Mouse (Mus musculus) cerebral cortex, adult 2 months (tissue): ENCODE results near the gene Wdfy4.

Source experiments
- WGBS: fragments of 180-500 bp; shearing (Covaris S2); methylation state at CpG from one replicate; pipeline ENCODE4 v1.1.7; 2018; 5-methylcytosine and 5-hydroxymethylcytosine counted together

Gene Wdfy4

DNA sequence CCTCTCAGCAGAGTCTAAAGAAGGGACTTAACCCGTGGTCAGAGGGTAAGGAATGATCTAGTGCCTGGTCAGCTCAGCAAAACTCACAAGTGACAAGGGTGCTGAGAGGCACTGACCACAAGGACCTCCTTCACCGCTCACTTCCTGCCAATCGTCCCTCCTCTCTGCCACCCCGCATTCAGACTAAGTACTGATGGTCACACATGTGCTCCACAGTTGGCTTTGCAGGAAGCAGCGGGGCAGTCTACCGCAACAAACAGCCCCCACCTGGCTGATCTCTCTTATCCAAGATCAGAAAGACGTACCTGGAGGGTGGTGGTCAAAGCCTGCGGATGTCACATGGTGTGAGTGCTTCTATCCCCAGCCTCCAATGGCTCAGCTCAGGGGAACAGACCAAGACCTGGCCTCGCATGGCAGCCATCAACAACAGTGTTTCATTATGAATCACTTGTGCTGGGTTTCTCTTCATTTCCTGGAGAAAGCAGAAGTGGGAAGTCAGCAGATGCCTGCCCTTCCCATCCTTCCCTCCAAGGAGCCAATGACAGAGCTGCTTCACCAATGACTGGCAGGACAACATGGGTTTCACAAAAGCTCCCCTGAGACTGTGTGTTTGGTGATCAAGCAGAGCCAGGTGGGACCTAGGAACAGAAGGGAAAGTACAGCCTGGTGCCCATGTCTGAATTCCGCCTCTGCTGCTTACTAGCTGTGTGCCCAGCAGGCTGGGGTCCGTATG, at the start of gene Wdfy4:
TSS of gene Wdfy4 (minus strand) at position 441 of the 733 bp plus-strand sequence.
- 89% methylated on average over 11 of the region's 11 CpGs for WGBS

GRCm38 (mm10) chr14:33232048-33232447, 46.7 kb upstream of the Wdfy4 start:
- WGBS = 63% methylated on average over 5 of the region's 5 CpGs

DNA sequence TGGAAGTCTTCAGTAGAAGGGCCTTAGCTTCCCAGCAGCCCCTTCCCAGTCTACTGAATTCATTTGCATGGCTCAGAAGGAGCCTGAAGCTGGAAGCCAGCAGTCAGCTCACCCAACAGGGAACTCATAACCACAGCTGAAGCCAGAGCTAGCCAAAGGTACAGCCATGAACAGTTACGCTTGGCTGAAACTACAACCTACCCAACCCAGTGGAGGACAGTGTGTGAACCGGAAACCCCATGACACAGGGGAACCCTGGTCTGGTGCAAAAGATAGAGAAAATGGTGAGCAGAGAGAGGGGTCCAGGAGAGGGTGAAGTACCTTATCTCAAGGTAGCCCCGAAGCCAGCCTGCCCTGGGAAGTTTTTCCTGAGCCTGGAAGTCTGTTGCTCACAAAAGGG, 46.0 kb upstream of the Wdfy4 start:
- 95% methylated on average over 3 of the region's 3 CpGs for WGBS

GRCm38 (mm10) chr14:33230672-33231071, 45.4 kb upstream of the Wdfy4 start:
- WGBS = 91% methylated on average over 4 of the region's 4 CpGs

DNA sequence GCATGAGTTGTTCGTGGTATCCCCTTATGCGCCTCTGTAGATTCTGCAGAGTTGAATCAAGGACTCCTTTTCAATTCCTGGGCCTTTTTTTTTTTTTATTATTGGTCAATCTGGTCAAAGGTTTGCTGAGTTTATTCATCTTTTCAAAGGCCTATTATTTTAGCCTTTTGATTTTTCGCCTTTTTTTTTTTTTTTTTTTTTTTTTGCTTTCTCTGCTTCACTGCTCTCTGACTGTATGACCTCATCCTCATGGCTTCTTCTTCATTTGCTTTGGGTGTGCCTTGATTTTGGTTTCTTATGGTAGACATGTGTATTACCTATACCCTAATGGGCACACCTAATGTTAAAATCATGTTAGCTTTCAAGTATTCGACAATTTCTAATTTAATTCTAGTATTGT, 39.9 kb upstream of the Wdfy4 start:
- WGBS = 84% methylated on average over 4 of the region's 4 CpGs

GRCm38 (mm10) chr14:33216343-33217208, 31.3 kb upstream of the Wdfy4 start:
- 50% methylated on average over 19 of the region's 19 CpGs for WGBS

DNA sequence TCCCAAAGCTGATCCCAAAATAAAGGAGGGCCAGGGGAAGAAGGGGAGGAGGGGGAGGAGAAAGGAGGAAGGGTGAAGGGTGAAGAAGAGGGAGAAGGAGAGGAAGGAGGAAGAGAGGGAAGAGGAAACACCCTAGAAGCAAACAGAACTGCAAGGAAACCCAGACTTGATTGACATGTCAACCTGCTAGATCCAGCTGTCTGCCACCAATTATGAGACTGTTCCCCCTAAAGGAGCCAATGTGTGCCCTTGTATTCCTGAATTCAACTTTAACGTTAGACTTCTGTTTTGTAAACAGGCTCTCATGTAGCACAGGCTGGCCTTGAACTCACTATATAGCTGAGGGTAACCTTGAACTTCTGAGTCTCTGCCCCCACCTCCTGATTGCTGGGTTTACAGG, 29.9 kb upstream of the Wdfy4 start:
- WGBS = 58% methylated on average over 1 of the region's 1 CpGs

- WGBS = 39% methylated on average over 4 of the region's 4 CpGs
Measured at GRCm38 (mm10) chr14:33214767-33215128, 29.4 kb upstream of the Wdfy4 start.

GRCm38 (mm10) chr14:33213823-33214766, 28.8 kb upstream of the Wdfy4 start, which contains the start of gene Arhgap22:
Gene Arhgap22 (plus strand): TSS chr14:33214026.
- 12% methylated on average over 28 of the region's 28 CpGs for WGBS

GRCm38 (mm10) chr14:33212958-33213309, 27.6 kb upstream of the Wdfy4 start:
- WGBS = 92% methylated on average over 12 of the region's 12 CpGs

DNA sequence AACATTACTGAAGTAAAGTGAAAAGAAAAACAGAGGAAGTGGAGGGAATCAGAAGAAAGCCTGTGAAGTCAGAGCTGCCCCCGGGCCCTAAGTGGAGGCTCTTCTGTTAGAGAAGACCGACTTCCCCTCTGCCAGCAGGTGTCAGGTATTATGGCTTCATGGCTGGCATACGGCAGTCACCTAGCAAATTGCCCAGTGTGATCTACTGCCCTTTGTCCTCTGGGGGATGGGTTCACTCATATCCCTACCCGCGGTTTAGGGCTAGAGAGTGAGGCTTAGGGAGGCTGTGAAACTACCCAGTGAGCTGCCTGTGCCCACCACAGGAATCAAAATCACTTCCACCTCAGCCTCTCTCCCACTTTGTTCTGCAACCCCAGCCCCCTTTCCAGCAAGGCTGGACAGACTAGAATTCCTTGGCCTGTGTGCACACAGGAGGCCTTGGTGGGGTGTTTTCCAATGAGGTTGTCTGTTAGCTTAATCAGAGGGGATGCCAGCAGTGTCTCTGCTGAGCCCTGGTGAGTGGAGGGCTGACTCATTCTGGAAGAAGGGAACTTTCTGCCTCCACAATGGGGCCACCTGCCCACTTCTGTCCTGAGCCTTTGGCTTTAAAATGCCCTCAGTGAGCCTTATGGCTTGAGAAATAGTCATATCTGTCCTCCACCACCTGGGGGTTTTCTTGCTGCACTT, 27.1 kb upstream of the Wdfy4 start:
- 76% methylated on average over 5 of the region's 5 CpGs for WGBS

GRCm38 (mm10) chr14:33210806-33211205, 25.5 kb upstream of the Wdfy4 start:
- 89% methylated on average over 8 of the region's 8 CpGs for WGBS

DNA sequence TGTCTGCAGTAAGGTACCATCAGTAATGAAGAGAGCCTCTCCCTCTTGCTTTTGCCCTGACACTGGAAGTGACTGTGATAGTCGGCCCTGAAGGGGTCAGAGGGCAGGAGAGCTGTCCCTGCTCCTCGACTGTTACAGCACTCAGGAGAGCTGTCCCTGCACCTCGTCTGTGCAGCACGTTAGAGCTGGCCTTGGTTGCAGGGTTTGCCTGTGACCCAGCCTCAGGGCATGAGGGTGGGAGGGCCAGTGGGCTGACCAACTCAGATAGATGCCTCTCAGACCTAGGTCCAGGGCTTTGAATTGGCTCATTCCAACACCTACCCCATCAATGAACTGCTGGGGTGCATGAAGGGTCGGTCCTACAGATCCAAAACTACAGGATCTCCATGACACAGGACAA, 23.0 kb upstream of the Wdfy4 start:
- 61% methylated on average over 5 of the region's 5 CpGs for WGBS

DNA sequence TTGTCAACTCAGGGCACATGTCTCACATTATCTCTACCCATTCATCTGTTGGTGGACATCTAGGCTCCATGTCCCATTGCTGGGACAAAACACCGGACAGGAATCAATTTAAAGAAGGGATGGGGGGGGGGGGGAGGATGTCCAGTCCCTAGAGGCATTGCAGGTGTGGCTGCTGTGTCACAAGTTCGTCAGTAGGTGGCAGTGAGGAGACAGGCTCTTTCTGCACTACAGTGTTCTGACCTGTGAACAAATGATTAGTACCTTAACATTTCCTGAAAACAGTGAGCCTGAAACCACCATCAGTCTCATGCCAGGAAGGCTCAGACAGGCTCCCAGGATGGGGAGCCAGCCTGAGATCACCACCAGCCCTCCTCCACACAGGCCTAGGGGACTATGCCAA, 21.7 kb upstream of the Wdfy4 start:
- WGBS = 26% methylated on average over 2 of the region's 2 CpGs

DNA sequence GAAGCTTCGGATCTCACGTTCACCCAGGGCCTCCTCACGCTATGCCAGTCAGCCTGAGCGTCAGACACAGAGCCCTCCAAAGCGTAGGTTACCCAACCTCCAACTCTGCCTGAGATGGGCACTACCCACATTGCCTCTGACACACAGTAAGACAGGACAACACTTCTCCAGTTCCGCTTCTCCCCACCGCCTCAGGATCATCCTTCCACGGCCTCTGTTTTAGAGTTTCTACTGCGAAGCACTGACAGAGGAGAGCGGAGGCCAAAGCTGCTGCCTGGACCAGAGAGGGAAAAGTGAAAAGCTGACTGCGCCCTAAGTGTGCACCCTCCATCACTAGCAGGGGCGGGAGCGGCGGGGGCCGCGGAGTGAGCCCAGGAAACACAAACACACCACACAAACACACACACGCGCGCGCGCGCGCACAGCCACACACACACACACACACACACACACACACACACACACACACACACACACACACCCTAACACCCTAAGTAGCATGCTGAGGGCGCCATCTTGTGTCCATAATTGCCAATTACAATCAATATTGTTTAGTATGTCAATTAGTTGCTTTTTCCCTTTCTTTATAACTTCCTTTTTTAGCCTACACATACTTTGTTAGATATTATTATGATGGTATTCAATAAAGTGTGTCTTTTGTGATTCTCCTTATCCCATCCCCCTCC, 20.1 kb upstream of the Wdfy4 start:
- WGBS = 32% methylated on average over 23 of the region's 24 CpGs

- 62% methylated on average over 14 of the region's 14 CpGs for WGBS
Measured at GRCm38 (mm10) chr14:33203777-33204176, 18.5 kb upstream of the Wdfy4 start.

- WGBS = 77% methylated on average over 6 of the region's 6 CpGs
Measured at GRCm38 (mm10) chr14:33202885-33203284, 17.6 kb upstream of the Wdfy4 start.

DNA sequence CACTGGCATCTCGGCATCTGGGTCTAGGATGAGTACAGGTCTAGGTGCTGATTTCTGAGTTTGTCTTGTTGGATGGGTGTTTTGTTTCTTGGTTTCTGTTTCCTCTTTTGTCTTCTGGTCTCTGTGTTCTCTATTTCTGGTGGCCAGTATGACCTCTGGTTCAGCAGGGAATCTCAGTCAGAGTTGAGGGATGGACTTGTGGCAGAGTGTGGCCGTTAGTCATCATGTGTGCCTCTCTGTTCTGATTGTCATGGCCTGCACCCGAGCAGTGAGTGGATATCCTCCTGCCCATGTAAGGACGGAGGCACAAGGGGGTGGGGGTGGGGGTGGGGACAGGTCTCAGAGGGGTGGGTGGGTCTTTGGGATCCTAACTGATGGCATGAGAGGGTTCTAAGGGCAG, 16.9 kb upstream of the Wdfy4 start:
- 83% methylated on average over 4 of the region's 4 CpGs for WGBS

DNA sequence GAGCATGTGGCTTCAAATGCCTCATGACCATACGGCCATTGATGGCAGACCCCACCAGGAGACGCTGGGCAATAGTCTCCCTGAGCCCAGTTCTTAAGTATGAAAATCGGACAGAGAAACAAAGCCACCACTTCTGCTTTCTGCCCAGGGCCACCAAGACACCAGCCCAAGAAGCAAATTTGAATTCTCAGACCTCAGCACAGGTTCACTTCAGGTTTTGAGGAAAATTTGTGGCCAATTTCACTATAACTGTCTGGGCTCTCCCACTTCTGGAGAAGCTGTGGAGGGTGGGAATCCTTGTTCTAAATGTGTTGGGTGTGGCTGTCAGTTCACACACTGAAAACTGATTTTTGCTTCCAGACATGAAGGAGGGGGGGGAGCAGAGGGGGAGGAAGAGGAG, 8.9 kb upstream of the Wdfy4 start:
- 85% methylated on average over 3 of the region's 3 CpGs for WGBS

- WGBS = 64% methylated on average over 1 of the region's 1 CpGs
Measured at GRCm38 (mm10) chr14:33190646-33191045, 5.3 kb upstream of the Wdfy4 start.
